Mouse (Mus musculus): ENCODE measurements around the gene Krcc1. TPM values are rescaled to one million over a fixed set of nuclear protein-coding genes. Genes with fewer than 3 reads are reported as not detected.

The Krcc1 gene
- total RNA-seq (2023): 36.2 TPM

GRCm38 (mm10) chr6:71271389-71272315, at the start of gene Krcc1:
Gene Krcc1 (plus strand): TSS chr6:71271677.

GRCm38 (mm10) chr6:71321826-71322283, 50.4 kb downstream of the Krcc1 start, which contains the start of gene Smyd1:
Gene Smyd1 (minus strand): TSS chr6:71322233.

GRCm38 (mm10) chr6:71322491-71322921, 51.0 kb downstream of the Krcc1 start, which contains the start of gene Cd8b1:
Gene Cd8b1 (plus strand): TSS chr6:71322788.

Other genes starting within 250 kb of the Krcc1 start
- 0.86 TPM for gene Thnsl2, start 127.2 kb upstream of the Krcc1 start, total RNA-seq (2023)
- gene Fabp1, start 71.8 kb upstream of the Krcc1 start, total RNA-seq (2023): not detected
- gene Smyd1, start 50.6 kb downstream of the Krcc1 start, total RNA-seq (2023): 1.2 TPM
- gene Cd8b1, start 51.1 kb downstream of the Krcc1 start, total RNA-seq (2023): 734 TPM
- gene Cd8a, start 101.8 kb downstream of the Krcc1 start, total RNA-seq (2023): 666 TPM
- gene Rmnd5a, start 169.0 kb downstream of the Krcc1 start, total RNA-seq (2023): 85.6 TPM
- gene Rnf103, start 222.2 kb downstream of the Krcc1 start, total RNA-seq (2023): 40.0 TPM

Measured in CD8-positive naive resting alpha-beta T cell, adult 57 days (primary cell).